Mouse (Mus musculus) myocyte (in vitro differentiated cells): ENCODE data around the gene Adra1b. TPM values are rescaled to one million over a fixed set of nuclear protein-coding genes. Genes with fewer than 3 reads are reported as not detected.
A peak's percentile ranks its signal among the peaks of the same experiment; 100 is the strongest.

Experiments
- H3K27me3 ChIP-seq: one replicate; pipeline ENCODE4 v1.6.1; 2011; ENCODE audit not compliant: control insufficient read depth, insufficient read depth, insufficient read length
- H3K36me3 ChIP-seq: one replicate; pipeline ENCODE4 v1.6.1; 2011; ENCODE audit not compliant: control insufficient read depth, insufficient read depth
- H3K4me2 ChIP-seq: one replicate; pipeline ENCODE4 v1.6.1; 2011; ENCODE audit warnings: low read depth, control low read depth
- H3K4me3 ChIP-seq: one replicate; pipeline ENCODE4 v1.5.1; 2011; ENCODE audit warnings: mild to moderate bottlenecking, control low read depth, moderate library complexity
- H3K79me2 ChIP-seq: one replicate; pipeline ENCODE4 v1.6.1; 2011; ENCODE audit not compliant: control insufficient read depth, insufficient read depth
- H3ac ChIP-seq: one replicate; pipeline ENCODE4 v1.6.1; 2011; ENCODE audit not compliant: control insufficient read depth, insufficient read length
- CEBPB ChIP-seq: IDR thresholded peaks from 2 replicates; pipeline ENCODE4 v1.6.1; 2011; ENCODE audit warnings: mild to moderate bottlenecking, moderate library complexity; ENCODE audit not compliant: poor library complexity, insufficient read depth, severe bottlenecking
- E2F4 ChIP-seq: IDR thresholded peaks from one replicate; pipeline ENCODE4 v1.6.1; 2011; ENCODE audit warnings: mild to moderate bottlenecking, control low read depth, moderate library complexity; ENCODE audit not compliant: insufficient read depth
- MAX ChIP-seq: IDR thresholded peaks from one replicate; pipeline ENCODE4 v1.6.1; 2011; ENCODE audit warnings: low read depth, mild to moderate bottlenecking, control low read depth
- MYOD1 ChIP-seq, 3 experiments: IDR thresholded peaks; one replicate each; pipeline ENCODE4 v1.6.1; 2011; ENCODE audit warnings: control low read depth in 2 of 3, low read depth in 2 of 3, mild to moderate bottlenecking in 2 of 3, moderate library complexity in 1 of 3; ENCODE audit not compliant: insufficient read length in 2 of 3, control insufficient read depth in 1 of 3
- MYOG ChIP-seq, 3 experiments: IDR thresholded peaks; one replicate each; pipeline ENCODE4 v1.6.1; 2011; ENCODE audit warnings: control low read depth in 2 of 3, low read depth in 2 of 3, mild to moderate bottlenecking in 2 of 3; ENCODE audit not compliant: insufficient read length in 2 of 3, control insufficient read depth in 1 of 3, insufficient read depth in 1 of 3
- POLR2A ChIP-seq: IDR thresholded peaks from one replicate; pipeline ENCODE4 v1.6.1; 2011; ENCODE audit warnings: low read depth, mild to moderate bottlenecking, control low read depth, moderate library complexity; ENCODE audit not compliant: insufficient read length
- POLR2AphosphoS2 ChIP-seq: IDR thresholded peaks from one replicate; pipeline ENCODE4 v1.6.1; 2011; ENCODE audit warnings: low read depth, control low read depth; ENCODE audit not compliant: insufficient read length
- REST ChIP-seq: IDR thresholded peaks from one replicate; pipeline ENCODE4 v1.6.1; 2011; ENCODE audit warnings: mild to moderate bottlenecking, control low read depth, moderate library complexity; ENCODE audit not compliant: insufficient read depth, insufficient read length
- SRF ChIP-seq: IDR thresholded peaks from one replicate; pipeline ENCODE4 v1.6.1; 2011; ENCODE audit warnings: low read depth; ENCODE audit not compliant: control insufficient read depth, insufficient read length
- TCF12 ChIP-seq: IDR thresholded peaks from one replicate; pipeline ENCODE4 v1.6.1; 2011; ENCODE audit warnings: mild to moderate bottlenecking, control low read depth; ENCODE audit not compliant: poor library complexity, insufficient read depth, severe bottlenecking
- TCF3 ChIP-seq: IDR thresholded peaks from one replicate; pipeline ENCODE4 v1.6.1; 2011; ENCODE audit warnings: low read depth, control low read depth; ENCODE audit not compliant: insufficient read length
- USF1 ChIP-seq: IDR thresholded peaks from one replicate; pipeline ENCODE4 v1.6.1; 2011; ENCODE audit warnings: low read depth, mild to moderate bottlenecking, control low read depth, moderate library complexity
- polyA plus RNA-seq: library from polyadenylated mRNA; unstranded; fragments of >200 nt; fragmentation: generic; extraction: Trizol; gene quantifications from one replicate; pipeline ENCODE4 v1.2.1, GENCODE M21; 2012; ENCODE audit warnings: missing spikeins

Adra1b gene
- polyA plus RNA-seq, 1 experiment: 1.9 TPM

- TF ChIP-seq E2F4 (no peak), MYOD1 (IDR thresholded peaks at IDR 0.05; ENCODE audit: control insufficient read depth in 1 of 3, insufficient read length in 2 of 3, low read depth in 2 of 3) (peak in 1 of 3 experiments; percentile 7)
- H3ac ChIP-seq: no peak overlapping the region
Measured at GRCm38 (mm10) chr11:43766922-43767648, 133.9 kb downstream of the Adra1b start.

DNA sequence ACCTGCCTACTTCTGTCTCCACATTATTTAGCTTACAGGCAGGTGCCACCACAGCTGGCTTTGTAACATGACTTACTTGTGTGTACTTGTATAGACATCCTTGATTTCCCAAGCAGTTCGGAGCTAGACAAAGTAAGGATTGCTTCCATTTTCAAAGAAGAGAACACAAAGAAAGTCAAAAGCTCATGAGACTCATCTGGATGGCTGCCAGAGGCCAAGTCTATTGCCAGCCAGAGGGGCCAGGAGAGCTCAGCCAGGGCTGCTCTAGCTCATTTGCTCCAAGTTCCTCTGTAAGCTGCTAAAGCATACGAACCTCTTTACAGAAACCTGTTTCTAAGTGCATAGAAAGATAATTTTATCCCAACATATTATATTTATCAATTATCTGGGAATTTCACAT, 142.6 kb downstream of the Adra1b start:
- Histone ChIP-seq H3K27me3 (peaks cover 10% of the 10 kb centered on the region), H3K36me3 (no peaks in the 10 kb centered on the region), H3K4me3 (no peak overlapping the region), H3K79me2 (no peaks in the 10 kb centered on the region), H3ac (no peak overlapping the region), H3K4me2 (no peak overlapping the region)
- TF ChIP-seq MYOG (IDR thresholded peaks at IDR 0.05; ENCODE audit: control insufficient read depth in 1 of 3, insufficient read depth in 1 of 3, insufficient read length in 2 of 3, low read depth in 2 of 3): no peak
- no peak for TF ChIP-seq MAX
- no peak for TF ChIP-seq CEBPB
- TF ChIP-seq TCF12: no peak
- no peak for TF ChIP-seq POLR2AphosphoS2
- no peak for TF ChIP-seq E2F4
- TF ChIP-seq SRF: no peak
- TF ChIP-seq MYOD1 (IDR thresholded peaks at IDR 0.05; ENCODE audit: control insufficient read depth in 1 of 3, insufficient read length in 2 of 3, low read depth in 2 of 3): no peak
- TF ChIP-seq USF1: no peak
- TF ChIP-seq REST: no peak
- TF ChIP-seq POLR2A: no peak
- TF ChIP-seq TCF3: no peak

More at GRCm38 (mm10) chr11:43766922-43767648, 133.9 kb downstream of the Adra1b start:
- peak overlapping the region; percentile 83 for H3K4me2 ChIP-seq
- H3K4me3 ChIP-seq: peak overlapping the region; percentile 13
- H3K79me2 ChIP-seq: no peaks in the 10 kb centered on the region
- H3K27me3 ChIP-seq: no peaks in the 10 kb centered on the region
- no peaks in the 10 kb centered on the region for H3K36me3 ChIP-seq

DNA sequence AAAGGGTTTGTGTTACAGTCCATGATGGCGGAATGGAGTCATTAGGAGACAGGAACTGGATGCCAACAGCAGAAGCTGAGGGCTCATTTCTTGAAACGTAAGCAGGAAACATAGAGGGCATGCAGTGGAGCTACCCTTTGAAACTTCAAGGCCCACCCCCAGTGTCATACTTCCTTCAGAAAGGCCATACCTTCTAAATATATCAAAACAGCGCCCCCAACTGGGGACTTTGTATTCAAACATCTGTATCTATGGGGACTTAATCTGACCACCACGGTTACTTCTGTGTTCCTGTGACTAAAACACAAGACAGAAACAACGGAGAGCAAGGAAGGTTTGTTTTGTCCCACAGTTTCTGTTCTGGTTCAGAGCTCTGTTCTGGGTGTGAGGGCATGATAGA, 145.6 kb downstream of the Adra1b start:
- peaks cover 19% of the 10 kb centered on the region for H3K27me3 ChIP-seq
- H3K79me2 ChIP-seq: no peaks in the 10 kb centered on the region
- H3K4me2 ChIP-seq: no peak overlapping the region
- H3K4me3 ChIP-seq: no peak overlapping the region
- no peak overlapping the region for H3ac ChIP-seq
- H3K36me3 ChIP-seq: no peaks in the 10 kb centered on the region
- TF ChIP-seq SRF: no peak
- no peak for TF ChIP-seq REST
- no peak for TF ChIP-seq MYOD1 (IDR thresholded peaks at IDR 0.05; ENCODE audit: control insufficient read depth in 1 of 3, insufficient read length in 2 of 3, low read depth in 2 of 3)
- TF ChIP-seq MAX: no peak
- no peak for TF ChIP-seq TCF3
- TF ChIP-seq POLR2AphosphoS2: no peak
- TF ChIP-seq MYOG (IDR thresholded peaks at IDR 0.05; ENCODE audit: control insufficient read depth in 1 of 3, insufficient read depth in 1 of 3, insufficient read length in 2 of 3, low read depth in 2 of 3): no peak
- no peak for TF ChIP-seq POLR2A
- no peak for TF ChIP-seq CEBPB
- no peak for TF ChIP-seq E2F4
- TF ChIP-seq TCF12: no peak
- TF ChIP-seq USF1: no peak

- TF ChIP-seq SRF: no peak
- no peak for TF ChIP-seq USF1
- no peak for TF ChIP-seq REST
- TF ChIP-seq TCF3: no peak
- no peak for TF ChIP-seq MYOD1 (IDR thresholded peaks at IDR 0.05; ENCODE audit: control insufficient read depth in 1 of 3, insufficient read length in 2 of 3, low read depth in 2 of 3)
- no peak overlapping the region for H3ac ChIP-seq
- no peak overlapping the region for H3K4me3 ChIP-seq
- H3K4me2 ChIP-seq: no peak overlapping the region
- H3K27me3 ChIP-seq: peaks cover 19% of the 10 kb centered on the region
- H3K36me3 ChIP-seq: no peaks in the 10 kb centered on the region
- H3K79me2 ChIP-seq: no peaks in the 10 kb centered on the region
Measured at GRCm38 (mm10) chr11:43754568-43754967, 146.4 kb downstream of the Adra1b start.

- Histone ChIP-seq H3ac (no peak overlapping the region), H3K4me2 (no peak overlapping the region), H3K27me3 (peaks cover 19% of the 10 kb centered on the region), H3K36me3 (no peaks in the 10 kb centered on the region), H3K4me3 (no peak overlapping the region), H3K79me2 (peaks cover 11% of the 10 kb centered on the region)
- TF ChIP-seq MYOD1 (IDR thresholded peaks at IDR 0.05; ENCODE audit: control insufficient read depth in 1 of 3, insufficient read length in 2 of 3, low read depth in 2 of 3) (no peak), MAX (no peak), USF1 (no peak), REST (no peak), CEBPB (no peak), E2F4 (no peak), TCF3 (no peak), MYOG (IDR thresholded peaks at IDR 0.05; ENCODE audit: control insufficient read depth in 1 of 3, insufficient read depth in 1 of 3, insufficient read length in 2 of 3, low read depth in 2 of 3) (no peak), TCF12 (no peak), POLR2A (no peak), POLR2AphosphoS2 (no peak), SRF (no peak)
Measured at GRCm38 (mm10) chr11:43751542-43751941, 149.5 kb downstream of the Adra1b start.
